In genomic region chr4:9790478-9790877, GRCm38 (mm10) we compare ENCODE assay signal across 22 mouse cellular contexts.
DNase-seq lines count a peak whose midpoint lies in the region; ATAC-seq and TF ChIP-seq lines count a peak whose summit lies in the region.
"Had no signal": no experiment of that assay in that cellular context is flagged by ENCODE, and none has a peak within 500 bp of the region (broad histone marks: within the 10 kb centered on the region; RNA-seq: fewer than 3 reads in every experiment).

No protein-coding gene starts in this region.

- ATAC-seq in liver, postnatal 0 days = no peak
- peak; percentile 83 for ATAC-seq in megakaryocyte progenitor cell, adult 5-6 weeks (replicated peaks; ENCODE audit: poor library complexity)
- no peak for ATAC-seq in forebrain, embryonic 11.5 days (replicated peaks; ENCODE audit: low FRiP score)
- ATAC-seq: forebrain, embryonic 15.5 days; intestine, postnatal 0 days; liver, embryonic 12.5 days had no signal

- no peak overlapping the region for H3K4me3 ChIP-seq in liver, adult 2 months (ENCODE audit: insufficient read depth, low read depth, low read length)
- no peak overlapping the region for H3K4me3 ChIP-seq in liver, postnatal 0 days (ENCODE audit: low read depth, low read length)
- H3K4me3 ChIP-seq in forebrain, embryonic 11.5 days (ENCODE audit: low read depth, low read length) = no peak overlapping the region
- H3K4me3 ChIP-seq: forebrain, embryonic 15.5 days; hindbrain, embryonic 12.5 days; limb, embryonic 12.5 days; liver, embryonic 12.5 days; midbrain, embryonic 12.5 days; neural tube, embryonic 15.5 days had no signal

- H3K9me3 ChIP-seq in liver, postnatal 0 days (ENCODE audit: low read length) = no peaks in the 10 kb centered on the region
- no peaks in the 10 kb centered on the region for H3K9me3 ChIP-seq in forebrain, embryonic 11.5 days (ENCODE audit: control insufficient read depth, low read length)
- H3K9me3 ChIP-seq: forebrain, embryonic 15.5 days; hindbrain, embryonic 12.5 days; limb, embryonic 12.5 days; liver, embryonic 12.5 days; midbrain, embryonic 12.5 days; neural tube, embryonic 15.5 days had no signal

- H3K4me1 ChIP-seq in liver, adult 2 months (ENCODE audit: control insufficient read depth, insufficient read depth, low read length) = no peaks in the 10 kb centered on the region
- H3K4me1 ChIP-seq in liver, postnatal 0 days (ENCODE audit: insufficient read depth) = no peaks in the 10 kb centered on the region
- H3K4me1 ChIP-seq in forebrain, embryonic 11.5 days (replicated peaks; ENCODE audit: control insufficient read depth, insufficient read depth, low read length) = no peaks in the 10 kb centered on the region
- H3K4me1 ChIP-seq: hindbrain, embryonic 12.5 days; limb, embryonic 12.5 days; liver, embryonic 12.5 days; midbrain, embryonic 12.5 days; neural tube, embryonic 15.5 days had no signal

- no peaks in the 10 kb centered on the region for H3K79me2 ChIP-seq in liver, adult 2 months (ENCODE audit: control insufficient read depth, insufficient read depth, low read length)

- no peaks in the 10 kb centered on the region for H3K27me3 ChIP-seq in liver, adult 2 months (ENCODE audit: control insufficient read depth, insufficient read depth, low read length)
- H3K27me3 ChIP-seq in liver, postnatal 0 days (ENCODE audit: insufficient read depth, low read length) = no peaks in the 10 kb centered on the region
- H3K27me3 ChIP-seq in forebrain, embryonic 11.5 days (ENCODE audit: control insufficient read depth, insufficient read depth, low read length) = no peaks in the 10 kb centered on the region
- H3K27me3 ChIP-seq: forebrain, embryonic 15.5 days; hindbrain, embryonic 12.5 days; limb, embryonic 12.5 days; liver, embryonic 12.5 days; midbrain, embryonic 12.5 days; neural tube, embryonic 15.5 days had no signal

- H3K9ac ChIP-seq in liver, adult 2 months (ENCODE audit: low read depth, low read length) = no peak overlapping the region
- H3K9ac ChIP-seq in liver, postnatal 0 days (replicated peaks) = no peak overlapping the region
- no peak overlapping the region for H3K9ac ChIP-seq in forebrain, embryonic 11.5 days (ENCODE audit: low read length)
- H3K9ac ChIP-seq: forebrain, embryonic 15.5 days; hindbrain, embryonic 12.5 days; limb, embryonic 12.5 days; liver, embryonic 12.5 days; midbrain, embryonic 12.5 days; neural tube, embryonic 15.5 days had no signal

- peak; percentile 38 for DNase-seq in gastrocnemius, adult 18-20 months (ENCODE audit: low spot score)
- DNase-seq in gastrocnemius, postnatal 4 days (ENCODE audit: low spot score in 2 of 2) = no peak
- peak; percentile 60 for DNase-seq in liver, adult 2 months (ENCODE audit: extremely low read depth, low read depth, low spot score)
- no peak for DNase-seq in liver, postnatal 0 days
- DNase-seq in fibroblast of lung, adult 2 months (ENCODE audit: low read depth) = peak; percentile 16
- no peak for DNase-seq in forebrain, embryonic 11.5 days (ENCODE audit: low spot score)
- DNase-seq: adrenal gland, postnatal 14 days; cerebellum, adult 8-10 months; cerebellum, postnatal 36 days; kidney, postnatal 25 days; lung, adult 2 months; thymus, adult 2 months had no signal

- no peak for TF ChIP-seq POLR2A in liver, adult 2 months (IDR thresholded peaks at IDR 0.05; ENCODE audit: extremely low read depth, insufficient read depth, low read length)

- WGBS in liver, adult 2 months = 77% methylated on average over 8 of the region's 8 CpGs
- 81% methylated on average over 8 of the region's 8 CpGs for WGBS in liver, postnatal 0 days (ENCODE audit: insufficient replicate concordance)
- 90% methylated on average over 8 of the region's 8 CpGs for WGBS in forebrain, embryonic 11.5 days

- no peak for TF ChIP-seq CTCF in liver, adult 2 months (IDR thresholded peaks at IDR 0.05; ENCODE audit: low read depth, low read length)
- no peak for TF ChIP-seq CTCF in liver, postnatal 0 days (IDR thresholded peaks at IDR 0.05; ENCODE audit: low read depth)

- H3K4me2 ChIP-seq in liver, postnatal 0 days (ENCODE audit: low read depth, low read length) = no peak overlapping the region
- no peak overlapping the region for H3K4me2 ChIP-seq in forebrain, embryonic 11.5 days (ENCODE audit: low read depth, low read length, severe bottlenecking)
- H3K4me2 ChIP-seq: forebrain, embryonic 15.5 days; hindbrain, embryonic 12.5 days; limb, embryonic 12.5 days; liver, embryonic 12.5 days; midbrain, embryonic 12.5 days; neural tube, embryonic 15.5 days had no signal

- TF ChIP-seq EP300 in liver, postnatal 0 days (IDR thresholded peaks at IDR 0.05; ENCODE audit: low read depth) = no peak

- no peak overlapping the region for H3K27ac ChIP-seq in liver, adult 2 months (replicated peaks; ENCODE audit: insufficient read depth, low read depth, low read length)
- no peak overlapping the region for H3K27ac ChIP-seq in liver, postnatal 0 days (ENCODE audit: low read depth)
- H3K27ac ChIP-seq in forebrain, embryonic 11.5 days (ENCODE audit: low read depth, low read length) = no peak overlapping the region
- H3K27ac ChIP-seq: forebrain, embryonic 15.5 days; hindbrain, embryonic 12.5 days; limb, embryonic 12.5 days; liver, embryonic 12.5 days; macrophage; midbrain, embryonic 12.5 days; neural tube, embryonic 15.5 days; stomach, postnatal 0 days had no signal

- H3K36me3 ChIP-seq in liver, adult 2 months (ENCODE audit: control insufficient read depth, insufficient read depth, low read length) = no peaks in the 10 kb centered on the region
- no peaks in the 10 kb centered on the region for H3K36me3 ChIP-seq in liver, postnatal 0 days (replicated peaks; ENCODE audit: insufficient read depth, low read length)
- H3K36me3 ChIP-seq in forebrain, embryonic 11.5 days (ENCODE audit: control insufficient read depth, insufficient read depth, low read length) = no peaks in the 10 kb centered on the region
- H3K36me3 ChIP-seq: forebrain, embryonic 15.5 days; hindbrain, embryonic 12.5 days; limb, embryonic 12.5 days; liver, embryonic 12.5 days; midbrain, embryonic 12.5 days; neural tube, embryonic 15.5 days had no signal

Comparison
In these comparisons a context has a peak if more than half of its experiments do, and no peak if none do; other contexts are left out.
1. DNase-seq: peak in gastrocnemius, adult 18-20 months (single experiment), liver, adult 2 months (single experiment) and fibroblast of lung, adult 2 months (single experiment); none in gastrocnemius, postnatal 4 days (0 of 2), liver, postnatal 0 days (single experiment) and forebrain, embryonic 11.5 days (single experiment).